Comparison of ENCODE assay signal across 11 mouse cellular contexts in the genomic region with DNA sequence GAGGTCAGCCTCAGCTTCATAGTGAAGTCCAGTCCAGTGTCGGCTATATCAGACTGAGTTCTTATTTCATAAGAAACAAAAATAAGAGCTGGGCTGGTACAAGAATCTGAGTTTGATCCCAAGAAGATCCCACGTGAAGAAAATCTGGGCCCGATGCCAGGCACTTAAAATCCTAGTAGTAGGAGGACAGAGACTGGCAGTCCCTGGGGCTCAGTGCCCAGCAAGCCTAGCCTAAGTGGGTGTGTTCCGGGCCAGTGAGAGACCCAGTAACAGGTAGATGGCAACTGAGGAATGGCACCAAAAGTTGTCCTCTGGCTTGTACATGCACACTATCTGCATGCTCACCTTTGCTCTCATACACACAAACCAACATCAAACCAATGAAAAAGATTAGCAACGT. TPM values are rescaled to one million over a fixed set of nuclear protein-coding genes. Genes with fewer than 3 reads are reported as not detected.
DNase-seq lines count a peak whose midpoint lies in the region; TF ChIP-seq lines count a peak whose summit lies in the region.
"Had no signal": no experiment of that assay in that cellular context is flagged by ENCODE, and none has a peak within 500 bp of the region (broad histone marks: within the 10 kb centered on the region; RNA-seq: fewer than 3 reads in every experiment).

No protein-coding gene starts in this region.

- intact Hi-C loops in gastrocnemius, postnatal 36 days (cut with DNase I), result no loop called here

- H3K36me3 ChIP-seq in small intestine, adult 2 months (ENCODE audit: control insufficient read depth, insufficient read depth, low read length), result peaks cover 21% of the 10 kb centered on the region
- peaks cover 46% of the 10 kb centered on the region for H3K36me3 ChIP-seq in limb, embryonic 10.5 days

- 54% methylated on average over 5 of the region's 5 CpGs for WGBS in small intestine, adult 2 months
- WGBS in limb, embryonic 10.5 days, result 94% methylated on average over 5 of the region's 5 CpGs

- DNase-seq in gastrocnemius, adult 18-20 months (ENCODE audit: low spot score), result peak; percentile 38
- DNase-seq in gastrocnemius, postnatal 36 days, result no peak
- DNase-seq in testis, postnatal 10 days (ENCODE audit: low spot score), result peak; percentile 52
- no peak for DNase-seq in testis, postnatal 14 days (ENCODE audit: low spot score)
- DNase-seq in left cerebral cortex, adult 8-10 months (ENCODE audit: low spot score in 2 of 2), result peak; percentile 28 to 51
- no peak for DNase-seq in limb, embryonic 10.5 days (ENCODE audit: low spot score)
- no peak for DNase-seq in cerebellum, adult 8-10 months
- DNase-seq: B cell, adult 2 months had no signal

- no peak overlapping the region for H3K4me3 ChIP-seq in small intestine, adult 2 months (ENCODE audit: low read depth, low read length)
- no peak overlapping the region for H3K4me3 ChIP-seq in limb, embryonic 10.5 days
- H3K4me3 ChIP-seq: erythroblast, embryonic 14.5 days; liver, embryonic 15.5 days had no signal

- peak overlapping the region; percentile 73 for H3K27ac ChIP-seq in small intestine, adult 2 months (ENCODE audit: insufficient read depth, low read depth, low read length)
- H3K27ac ChIP-seq in limb, embryonic 10.5 days, result no peak overlapping the region
- H3K27ac ChIP-seq: liver, embryonic 15.5 days had no signal

- no peak for TF ChIP-seq CTCF in small intestine, adult 2 months (IDR thresholded peaks at IDR 0.05; ENCODE audit: extremely low read depth, insufficient read length, insufficient replicate concordance, low read depth, low read length)

- no peak for TF ChIP-seq POLR2A in small intestine, adult 2 months (IDR thresholded peaks at IDR 0.05; ENCODE audit: low read depth, low read length)

- H3K27me3 ChIP-seq in small intestine, adult 2 months (ENCODE audit: control insufficient read depth, insufficient read depth, low read length), result no peaks in the 10 kb centered on the region
- H3K27me3 ChIP-seq in limb, embryonic 10.5 days (ENCODE audit: low read depth, poor library complexity, severe bottlenecking), result no peaks in the 10 kb centered on the region
- H3K27me3 ChIP-seq: liver, embryonic 15.5 days had no signal

- no peaks in the 10 kb centered on the region for H3K9me3 ChIP-seq in limb, embryonic 10.5 days (replicated peaks)
- H3K9me3 ChIP-seq: liver, embryonic 15.5 days had no signal

- peaks cover 5% of the 10 kb centered on the region; the same call in 1 of the 2 replicates for H3K4me1 ChIP-seq in small intestine, adult 2 months (ENCODE audit: control insufficient read depth, insufficient read depth, insufficient read length, low read length)
- no peaks in the 10 kb centered on the region for H3K4me1 ChIP-seq in limb, embryonic 10.5 days
- H3K4me1 ChIP-seq: liver, embryonic 15.5 days had no signal

RNA-seq across cellular contexts. Expression of gene Ankfy1, which starts 22.9 kb away (rescaled TPM):
- 1 to 10 TPM; 7.0 to 8.3 TPM for total RNA-seq in gastrocnemius, adult 18-20 months (2021)
- 1 to 10 TPM; 7.3 to 8.1 TPM for total RNA-seq in gastrocnemius, postnatal 36 days (2021)
- total RNA-seq in left cerebral cortex, adult 8-10 months (2022), result 10 to 100 TPM; 32.6 to 35.6 (median 35.1) TPM
- 10.9 and 28.7 TPM in 2 replicates for polyA plus RNA-seq in small intestine, adult 2 months (2012; rRNA removed)
- polyA plus RNA-seq in limb, embryonic 10.5 days (2016; fragmentation: Nextera tagmentation; extraction: Ambion mirVana), result 20.7 and 25.4 TPM in 2 replicates

Comparison
In these comparisons a context has a peak if more than half of its experiments do, and no peak if none do; other contexts are left out.
1. DNase-seq: peak in gastrocnemius, adult 18-20 months (single experiment), testis, postnatal 10 days (single experiment) and left cerebral cortex, adult 8-10 months (2 of 2); none in gastrocnemius, postnatal 36 days (0 of 2), testis, postnatal 14 days (single experiment), limb, embryonic 10.5 days (single experiment) and cerebellum, adult 8-10 months (single experiment).